Mouse (Mus musculus): ENCODE results near the gene Atp13a4.

The Atp13a4 gene

GRCm38 (mm10) chr16:29463798-29464197 is 80.9 kb downstream of the Atp13a4 start:
- no peak for DNase-seq (ENCODE audit: low read depth)

GRCm38 (mm10) chr16:29459331-29459730 is 85.3 kb downstream of the Atp13a4 start:
- no peak for DNase-seq (ENCODE audit: low read depth)

GRCm38 (mm10) chr16:29456851-29457250 is 87.8 kb downstream of the Atp13a4 start:
- DNase-seq (ENCODE audit: low read depth), result no peak

DNA sequence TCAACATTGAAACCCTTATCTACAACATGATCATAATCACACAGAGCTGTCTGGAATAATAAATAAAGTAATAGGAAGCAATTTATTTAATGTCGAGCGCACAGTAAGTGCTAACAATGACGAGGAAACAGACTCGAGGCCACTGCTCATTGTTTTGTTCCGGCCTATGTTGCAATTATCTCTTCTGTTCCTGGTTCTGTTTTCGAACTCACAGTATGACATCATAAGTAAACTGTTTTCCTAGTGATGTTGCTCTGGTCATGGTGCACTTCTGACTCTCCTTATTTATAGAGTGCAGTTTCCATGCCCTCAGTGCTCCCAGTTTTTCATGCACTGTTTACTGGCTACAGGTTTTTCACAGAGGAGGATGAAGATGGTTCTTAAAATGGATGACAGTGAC is 91.4 kb downstream of the Atp13a4 start:
- no peak for DNase-seq (ENCODE audit: low read depth)

DNA sequence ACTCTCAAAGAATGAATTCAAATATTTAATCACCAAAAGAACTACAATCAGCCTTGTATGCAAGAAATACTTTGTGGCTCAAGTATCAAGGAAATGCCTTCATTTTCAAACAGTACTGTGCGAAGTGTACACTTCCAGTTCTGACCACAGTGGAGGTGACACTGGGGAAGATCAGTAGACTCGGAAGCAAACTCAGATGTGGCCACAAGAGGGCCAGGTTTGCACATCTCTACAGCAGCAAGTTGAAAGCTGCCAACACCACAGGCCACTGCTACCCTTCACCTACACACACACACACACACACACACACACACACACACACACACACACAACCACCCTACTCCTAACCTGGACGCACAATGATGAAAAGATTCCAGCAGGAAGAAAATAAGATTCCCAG is 93.0 kb downstream of the Atp13a4 start:
- DNase-seq (ENCODE audit: low read depth), result no peak

DNA sequence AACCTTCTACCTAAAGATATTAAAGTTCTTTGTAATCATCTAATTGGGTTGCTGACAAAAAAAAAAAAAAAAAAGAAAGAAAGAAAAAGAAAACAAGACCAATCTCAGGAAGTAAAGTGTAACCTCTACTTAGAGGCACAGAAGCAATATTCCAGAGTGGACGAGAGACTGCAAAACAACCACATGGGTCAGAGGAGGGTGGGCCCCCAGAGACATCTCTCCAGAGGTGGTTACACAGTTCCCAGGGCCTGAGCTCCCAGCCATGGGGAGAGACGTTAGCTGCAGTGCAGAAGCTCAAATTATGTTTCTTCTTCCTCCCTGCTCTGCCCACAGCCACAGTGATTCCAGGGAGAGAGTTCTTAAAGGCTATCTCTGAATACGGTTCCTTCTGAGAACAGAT is 102.5 kb downstream of the Atp13a4 start:
- no peak for DNase-seq (ENCODE audit: low read depth)

- DNase-seq (ENCODE audit: low read depth), result no peak
Measured at GRCm38 (mm10) chr16:29441405-29441985, 103.2 kb downstream of the Atp13a4 start.

GRCm38 (mm10) chr16:29438045-29438444 is 106.6 kb downstream of the Atp13a4 start:
- DNase-seq (ENCODE audit: low read depth), result no peak

DNA sequence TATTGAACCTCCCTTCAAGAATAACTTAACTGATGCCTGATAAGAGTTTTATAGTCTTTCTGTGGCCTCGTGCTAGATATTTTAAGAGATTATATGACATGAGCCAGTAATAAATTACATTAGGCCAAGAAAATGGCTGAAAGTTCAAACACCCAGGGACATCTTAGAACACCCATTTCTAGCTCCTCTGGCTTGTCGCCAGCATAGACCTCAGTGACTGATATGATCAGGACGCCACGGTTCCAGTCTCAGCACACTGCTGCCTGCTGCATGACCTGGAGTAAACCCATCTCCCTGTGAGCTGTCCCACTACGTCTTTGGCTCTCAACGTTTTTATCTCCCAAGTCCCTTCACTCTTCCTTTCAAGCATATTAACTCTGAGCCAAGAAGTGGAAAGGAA is 108.9 kb downstream of the Atp13a4 start:
- DNase-seq (ENCODE audit: low read depth), result no peak

DNA sequence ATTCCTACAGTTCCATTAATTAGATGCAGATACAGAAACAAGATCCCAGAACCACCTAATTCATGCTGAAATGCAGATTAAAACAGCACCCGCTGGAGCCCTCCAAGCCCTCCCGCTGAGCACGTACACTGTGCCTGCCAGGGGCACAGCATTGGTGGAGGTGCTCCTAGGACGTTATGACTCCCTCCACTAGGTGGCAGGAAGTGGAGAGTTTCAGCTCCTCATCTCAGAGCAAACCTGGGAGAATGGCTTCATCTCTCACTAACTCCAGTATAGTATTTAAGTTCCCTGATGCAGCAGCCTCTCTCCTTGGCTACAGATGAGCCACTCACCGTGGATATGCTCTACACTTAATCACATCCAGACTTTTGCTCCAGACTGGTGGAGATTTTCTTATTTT is 110.0 kb downstream of the Atp13a4 start:
- no peak for DNase-seq (ENCODE audit: low read depth)

DNA sequence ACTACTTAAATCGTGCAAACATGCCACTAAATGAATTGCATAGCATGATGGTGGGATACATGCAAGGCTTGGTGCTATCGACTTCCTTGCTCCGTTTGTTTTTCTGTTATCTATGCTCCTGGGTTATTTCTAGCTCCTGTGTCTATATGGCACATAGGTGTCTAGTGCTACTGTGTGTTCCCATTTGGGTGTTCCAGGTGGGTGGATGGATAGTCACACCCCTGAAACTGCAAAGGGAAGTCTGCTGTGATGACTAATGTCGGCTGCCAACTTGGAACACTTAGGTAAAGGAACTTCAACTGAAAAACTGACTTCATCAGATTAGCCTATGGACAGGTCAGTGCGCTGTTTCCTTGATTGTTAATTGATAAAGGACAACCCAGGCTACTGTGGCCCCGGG is 129.8 kb downstream of the Atp13a4 start:
- no peak for DNase-seq (ENCODE audit: low read depth)

DNA sequence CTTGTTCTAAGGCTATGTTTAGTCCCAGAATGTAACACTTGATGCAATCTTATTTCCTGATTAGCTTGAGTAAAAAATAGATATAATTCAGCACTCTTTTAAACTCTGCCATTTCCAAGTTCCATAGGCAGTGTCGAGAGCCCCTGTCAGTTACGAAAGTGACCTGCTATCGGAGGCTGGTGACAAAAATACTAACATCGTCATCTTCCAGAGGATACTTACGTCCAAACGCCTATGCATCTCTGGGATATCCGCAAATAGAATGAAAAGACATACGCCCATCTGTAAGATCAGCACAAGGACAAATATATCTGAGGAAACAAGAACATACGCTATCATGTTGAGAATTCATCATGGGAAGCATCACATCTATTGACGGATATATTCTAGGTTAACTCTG is 137.3 kb downstream of the Atp13a4 start:
- DNase-seq (ENCODE audit: low read depth), result no peak

GRCm38 (mm10) chr16:29399079-29399478 is 145.6 kb downstream of the Atp13a4 start:
- DNase-seq (ENCODE audit: low read depth), result no peak

GRCm38 (mm10) chr16:29384781-29385180 is 159.9 kb downstream of the Atp13a4 start:
- no peak for DNase-seq (ENCODE audit: low read depth)

GRCm38 (mm10) chr16:29378458-29378857 is 166.2 kb downstream of the Atp13a4 start, which contains the start of gene Atp13a5:
Gene Atp13a5, minus strand, starts transcription at chr16:29378732.
- no peak for DNase-seq (ENCODE audit: low read depth)

DNA sequence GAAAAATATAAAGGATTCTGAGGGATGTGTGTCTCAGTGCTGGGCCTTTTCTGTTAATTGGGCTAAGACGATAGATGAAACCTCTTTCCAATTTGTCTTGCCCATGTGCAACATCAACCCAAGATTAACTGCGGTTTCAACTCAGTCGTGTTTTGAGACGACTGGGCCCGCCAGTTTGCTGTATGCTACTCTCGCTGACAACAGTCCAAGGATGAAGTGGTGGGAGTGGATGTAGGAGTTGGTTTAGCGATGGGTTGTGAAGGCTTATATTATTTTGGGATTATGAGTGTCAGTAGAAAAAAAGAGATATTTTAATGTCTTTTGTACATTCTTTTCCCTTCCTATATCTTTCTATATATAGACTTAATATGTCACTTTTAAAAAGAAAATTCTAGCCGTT is 170.0 kb downstream of the Atp13a4 start:
- no peak for DNase-seq (ENCODE audit: low read depth)
